Mouse (Mus musculus) liver, postnatal 0 days (tissue): ENCODE results near the gene Ccdc194. TPM values are rescaled to one million over a fixed set of nuclear protein-coding genes. Genes with fewer than 3 reads are reported as not detected.

Source experiments
- ATAC-seq: fragments of 200-750 bp; cut with Nextera tagmentation; 2 replicates; pipeline ENCODE4 v1.8.0; 2017; ENCODE audit warnings: mild to moderate bottlenecking, moderate library complexity
- DNase-seq: peaks from one replicate; pipeline ENCODE4 v3.0.0-alpha.2; 2016
- H3K27ac ChIP-seq: fragments of 300-500 bp; sonication (generic); 2 replicates; pipeline ENCODE4 v1.5.1; 2014; ENCODE audit warnings: antibody characterized with exemption, moderate library complexity, mild to moderate bottlenecking, low read depth
- H3K27me3 ChIP-seq: fragments of 300-500 bp; sonication (generic); 2 replicates; pipeline ENCODE4 v1.6.1; 2014; ENCODE audit warnings: low read length, control low read depth, mixed read lengths; ENCODE audit not compliant: insufficient read depth
- H3K36me3 ChIP-seq: fragments of 300-500 bp; sonication (generic); replicated peaks from 2 replicates; pipeline ENCODE4 v1.6.1; 2014; ENCODE audit warnings: mild to moderate bottlenecking, control low read depth, low read length, moderate library complexity, mixed read lengths; ENCODE audit not compliant: insufficient read depth
- H3K4me1 ChIP-seq: fragments of 300-500 bp; sonication (generic); 2 replicates; pipeline ENCODE4 v1.6.1; 2014; ENCODE audit warnings: antibody characterized with exemption, mild to moderate bottlenecking, control low read depth; ENCODE audit not compliant: insufficient read depth
- H3K4me2 ChIP-seq: fragments of 300-500 bp; sonication (generic); 2 replicates; pipeline ENCODE4 v1.6.1; 2014; ENCODE audit warnings: low read depth, mild to moderate bottlenecking, low read length, moderate library complexity, mixed read lengths
- H3K4me3 ChIP-seq: fragments of 300-500 bp; sonication (generic); 2 replicates; pipeline ENCODE4 v1.5.1; 2014; ENCODE audit warnings: low read depth, low read length
- H3K9ac ChIP-seq: fragments of 300-500 bp; sonication (generic); replicated peaks from 2 replicates; pipeline ENCODE4 v1.6.1; 2014; ENCODE audit warnings: mild to moderate bottlenecking, moderate library complexity
- H3K9me3 ChIP-seq: fragments of 300-500 bp; sonication (generic); 2 replicates; pipeline ENCODE4 v1.6.1; 2016; ENCODE audit warnings: mild to moderate bottlenecking, control low read depth, low read length, mixed read lengths
- CTCF ChIP-seq: sonication (generic); IDR thresholded peaks from 2 replicates; pipeline ENCODE4 v1.5.1; 2016; ENCODE audit warnings: antibody characterized with exemption, low read depth
- EP300 ChIP-seq: IDR thresholded peaks from 2 replicates; pipeline ENCODE4 v1.6.1; 2016; ENCODE audit warnings: antibody characterized with exemption, low read depth, mild to moderate bottlenecking
- WGBS: fragments of 180-500 bp; shearing (Covaris S2); extraction: QIAGEN DNeasy Blood & Tissue Kit; methylation state at CpG from one replicate; pipeline ENCODE4 v1.1.7; 2014; ENCODE audit not compliant: insufficient replicate concordance; 5-methylcytosine and 5-hydroxymethylcytosine counted together
- polyA plus RNA-seq: library from polyadenylated mRNA; unstranded; fragments of >200 nt; fragmentation: Nextera tagmentation; extraction: Ambion mirVana; gene quantifications from 2 replicates; pipeline ENCODE4 v1.2.1, GENCODE M21; 2015

Ccdc194 gene
- polyA plus RNA-seq, 1 experiment from 2014 or later: not detected

DNA sequence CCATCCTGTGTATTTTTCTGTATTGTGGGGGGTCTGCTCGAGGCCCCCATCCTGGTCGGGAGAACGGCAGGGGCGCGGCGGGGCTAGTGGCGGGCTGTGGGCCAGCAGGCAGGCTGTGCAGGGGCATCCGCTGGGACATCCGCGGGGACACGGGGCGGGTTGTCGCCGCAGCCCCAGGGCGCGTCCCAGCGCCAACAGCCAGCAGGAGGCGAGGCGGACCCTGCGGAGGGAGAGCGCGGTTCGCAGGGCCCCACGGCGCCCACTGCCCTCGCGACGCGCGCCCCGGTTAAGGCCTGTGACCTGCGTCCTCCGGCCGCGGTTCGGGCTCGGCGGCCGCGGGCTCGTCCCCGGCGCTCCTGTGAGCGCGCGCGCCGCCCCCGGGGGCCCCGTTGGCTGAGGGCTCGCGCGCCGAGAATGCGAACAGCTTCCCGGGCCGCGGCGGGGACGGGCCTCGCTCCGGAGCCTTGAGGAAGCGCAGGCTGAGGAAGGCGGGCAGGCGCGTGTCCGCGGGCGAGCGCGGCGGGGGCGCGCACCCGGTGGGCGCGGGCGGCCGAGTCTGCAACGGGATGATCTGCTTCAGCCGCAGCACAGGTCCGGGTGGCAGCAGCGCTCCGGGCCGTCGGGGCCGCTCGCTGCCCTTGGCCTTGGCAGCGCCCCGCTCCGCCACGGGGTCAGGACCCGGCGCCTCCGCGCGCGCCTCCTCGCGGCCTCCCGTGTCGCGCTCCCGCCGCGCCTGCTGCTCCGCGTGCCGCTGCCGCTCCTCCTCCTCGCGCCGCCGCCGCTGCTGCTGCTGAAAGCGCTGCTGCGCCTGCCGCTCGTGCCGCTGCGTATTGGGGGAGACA is 49.2 kb downstream of the Ccdc194 start:
- Histone ChIP-seq H3K36me3 (peaks cover 39% of the 10 kb centered on the region), H3K27ac (peak overlapping the region; percentile 72), H3K27me3 (no peaks in the 10 kb centered on the region; the same call in 1 of the 2 replicates), H3K4me2 (peak overlapping the region; percentile 90), H3K9me3 (no peaks in the 10 kb centered on the region), H3K4me3 (peak overlapping the region; percentile 55), H3K4me1 (no peaks in the 10 kb centered on the region; the same call in 1 of the 2 replicates), H3K9ac (peak overlapping the region; percentile 67)
- TF ChIP-seq CTCF (peak; percentile 33), EP300 (no peak)
- WGBS: 1% methylated on average over 65 of the region's 121 CpGs
- ATAC-seq (peak; percentile 78), DNase-seq (peak; percentile 77)

DNA sequence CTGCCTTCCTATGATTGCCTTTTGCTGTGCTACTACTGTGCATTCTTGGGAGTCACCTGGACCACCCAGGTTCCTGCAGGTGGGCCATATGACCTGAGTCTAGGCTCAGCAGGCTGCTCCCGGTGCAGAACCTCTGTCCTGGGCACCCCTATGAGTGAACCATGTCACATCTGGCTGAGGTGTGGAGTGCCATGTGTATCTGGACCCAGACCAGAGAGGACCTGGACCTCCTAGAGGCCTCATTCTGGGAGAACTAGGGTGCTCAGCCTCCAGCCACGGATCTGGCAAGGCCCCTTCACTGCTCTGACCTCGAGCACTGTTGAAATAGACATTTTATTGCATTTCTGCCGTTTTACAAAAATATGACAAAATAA is 49.8 kb downstream of the Ccdc194 start:
- no peaks in the 10 kb centered on the region for H3K9me3 ChIP-seq
- H3K4me3 ChIP-seq: peak overlapping the region; percentile 55
- DNase-seq (no peak), ATAC-seq (no peak)
- peaks cover 40% of the 10 kb centered on the region for H3K36me3 ChIP-seq
- 33% methylated on average over 4 of the region's 4 CpGs for WGBS
- no peaks in the 10 kb centered on the region; the same call in 1 of the 2 replicates for H3K27me3 ChIP-seq
- H3K4me1 ChIP-seq: no peaks in the 10 kb centered on the region; the same call in 1 of the 2 replicates
- peak overlapping the region; percentile 90 for H3K4me2 ChIP-seq
- no peak for TF ChIP-seq CTCF
- TF ChIP-seq EP300: no peak
- H3K9ac ChIP-seq: peak overlapping the region; percentile 67; the same call in 1 of the 2 replicates
- H3K27ac ChIP-seq: no peak overlapping the region

GRCm38 (mm10) chr8:71474785-71475701 is 50.5 kb downstream of the Ccdc194 start:
- no peak for DNase-seq
- TF ChIP-seq EP300 (no peak), CTCF (no peak)
- WGBS: 88% methylated on average over 25 of the region's 25 CpGs
- no peaks in the 10 kb centered on the region for H3K9me3 ChIP-seq
- H3K36me3 ChIP-seq: peaks cover 40% of the 10 kb centered on the region
- H3K4me2 ChIP-seq: no peak overlapping the region
- H3K27ac ChIP-seq: no peak overlapping the region
- H3K27me3 ChIP-seq: no peaks in the 10 kb centered on the region
- peaks cover 5% of the 10 kb centered on the region; the same call in 1 of the 2 replicates for H3K4me1 ChIP-seq
- no peak overlapping the region for H3K9ac ChIP-seq
- ATAC-seq: no peak
- H3K4me3 ChIP-seq: no peak overlapping the region

DNA sequence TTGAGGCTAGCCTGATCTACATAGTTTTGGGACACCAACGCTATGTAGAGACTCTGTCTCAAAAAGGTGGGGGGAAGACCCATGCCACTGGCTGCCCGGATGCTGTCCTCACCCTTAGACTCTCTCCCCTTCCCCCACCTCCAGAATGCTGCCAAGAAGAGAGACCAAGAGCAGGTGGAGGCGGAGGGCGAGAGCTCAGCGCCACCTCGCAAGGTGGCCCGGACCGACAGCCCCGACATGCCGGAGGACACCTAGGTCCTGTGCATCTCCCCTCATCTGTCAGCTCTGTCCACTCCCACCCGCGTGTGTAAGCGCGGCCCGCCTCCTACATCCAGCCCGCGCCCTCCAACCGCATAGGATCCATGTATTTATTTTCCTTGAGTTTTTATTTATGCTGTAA is 51.2 kb downstream of the Ccdc194 start:
- H3K9ac ChIP-seq: no peak overlapping the region
- DNase-seq (no peak), ATAC-seq (no peak)
- H3K9me3 ChIP-seq: no peaks in the 10 kb centered on the region
- no peak overlapping the region for H3K4me2 ChIP-seq
- TF ChIP-seq EP300 (no peak), CTCF (no peak)
- 95% methylated on average over 18 of the region's 18 CpGs for WGBS
- no peak overlapping the region for H3K4me3 ChIP-seq
- H3K36me3 ChIP-seq: peaks cover 40% of the 10 kb centered on the region
- no peaks in the 10 kb centered on the region for H3K27me3 ChIP-seq
- H3K4me1 ChIP-seq: peaks cover 9% of the 10 kb centered on the region; the same call in 1 of the 2 replicates
- H3K27ac ChIP-seq: no peak overlapping the region

DNA sequence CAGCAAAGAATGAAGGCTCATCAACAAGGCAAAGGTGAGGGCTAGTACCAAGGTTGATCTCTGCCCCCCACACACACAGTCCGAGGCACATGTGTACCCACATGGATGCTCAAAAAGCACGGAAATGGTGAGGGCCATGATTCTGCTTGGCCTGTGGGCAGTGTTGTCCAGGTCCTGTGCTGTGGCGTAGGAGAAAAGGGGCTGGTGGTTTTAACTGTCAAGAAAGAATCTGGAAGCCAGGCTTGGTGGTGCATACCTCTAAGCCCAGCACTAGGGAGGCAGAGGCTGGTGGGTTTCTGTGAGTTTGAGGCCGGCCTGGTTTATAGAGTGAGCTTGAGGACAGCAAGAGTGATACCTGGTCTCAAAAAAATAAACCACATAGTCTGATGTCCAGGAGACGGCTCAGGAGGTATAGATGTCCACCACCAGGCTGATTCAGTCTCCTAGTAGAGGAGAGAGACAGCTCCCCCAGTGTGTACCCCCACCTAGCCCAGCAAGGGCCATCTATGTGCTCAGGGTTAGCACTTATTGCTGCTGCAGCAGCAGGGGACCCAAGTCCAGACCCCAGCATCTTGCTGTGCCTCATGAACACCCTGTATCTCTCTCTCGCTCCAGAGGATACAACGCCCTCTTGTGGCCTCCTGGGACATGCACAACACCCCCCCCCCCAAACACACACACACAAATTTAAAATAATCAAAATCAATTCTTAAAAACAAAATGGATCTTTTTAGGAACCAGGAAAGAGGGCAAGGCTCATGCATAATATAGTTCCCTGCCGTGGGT is 52.7 kb downstream of the Ccdc194 start:
- ATAC-seq (no peak), DNase-seq (no peak)
- no peak overlapping the region for H3K9ac ChIP-seq
- WGBS: 85% methylated on average over 8 of the region's 8 CpGs
- no peaks in the 10 kb centered on the region for H3K27me3 ChIP-seq
- H3K36me3 ChIP-seq: peaks cover 40% of the 10 kb centered on the region
- no peak overlapping the region for H3K27ac ChIP-seq
- peak; percentile 39 for TF ChIP-seq CTCF
- no peak for TF ChIP-seq EP300
- no peaks in the 10 kb centered on the region for H3K9me3 ChIP-seq
- no peak overlapping the region for H3K4me3 ChIP-seq
- H3K4me2 ChIP-seq: no peak overlapping the region
- peaks cover 12% of the 10 kb centered on the region; the same call in 1 of the 2 replicates for H3K4me1 ChIP-seq
